Mouse (Mus musculus) liver, postnatal 0 days (tissue): ENCODE data around the gene Hepacam. TPM values are rescaled to one million over a fixed set of nuclear protein-coding genes. Genes with fewer than 3 reads are reported as not detected.

Source experiments
- ATAC-seq: fragments of 200-750 bp; cut with Nextera tagmentation; 2 replicates; pipeline ENCODE4 v1.8.0; 2017; ENCODE audit warnings: mild to moderate bottlenecking, moderate library complexity
- DNase-seq: peaks from one replicate; pipeline ENCODE4 v3.0.0-alpha.2; 2016
- H3K27ac ChIP-seq: fragments of 300-500 bp; sonication (generic); 2 replicates; pipeline ENCODE4 v1.5.1; 2014; ENCODE audit warnings: antibody characterized with exemption, moderate library complexity, mild to moderate bottlenecking, low read depth
- H3K27me3 ChIP-seq: fragments of 300-500 bp; sonication (generic); 2 replicates; pipeline ENCODE4 v1.6.1; 2014; ENCODE audit warnings: low read length, control low read depth, mixed read lengths; ENCODE audit not compliant: insufficient read depth
- H3K36me3 ChIP-seq: fragments of 300-500 bp; sonication (generic); replicated peaks from 2 replicates; pipeline ENCODE4 v1.6.1; 2014; ENCODE audit warnings: mild to moderate bottlenecking, control low read depth, low read length, moderate library complexity, mixed read lengths; ENCODE audit not compliant: insufficient read depth
- H3K4me1 ChIP-seq: fragments of 300-500 bp; sonication (generic); 2 replicates; pipeline ENCODE4 v1.6.1; 2014; ENCODE audit warnings: antibody characterized with exemption, mild to moderate bottlenecking, control low read depth; ENCODE audit not compliant: insufficient read depth
- H3K4me2 ChIP-seq: fragments of 300-500 bp; sonication (generic); 2 replicates; pipeline ENCODE4 v1.6.1; 2014; ENCODE audit warnings: low read depth, mild to moderate bottlenecking, low read length, moderate library complexity, mixed read lengths
- H3K4me3 ChIP-seq: fragments of 300-500 bp; sonication (generic); 2 replicates; pipeline ENCODE4 v1.5.1; 2014; ENCODE audit warnings: low read depth, low read length
- H3K9ac ChIP-seq: fragments of 300-500 bp; sonication (generic); replicated peaks from 2 replicates; pipeline ENCODE4 v1.6.1; 2014; ENCODE audit warnings: mild to moderate bottlenecking, moderate library complexity
- H3K9me3 ChIP-seq: fragments of 300-500 bp; sonication (generic); 2 replicates; pipeline ENCODE4 v1.6.1; 2016; ENCODE audit warnings: mild to moderate bottlenecking, control low read depth, low read length, mixed read lengths
- CTCF ChIP-seq: sonication (generic); IDR thresholded peaks from 2 replicates; pipeline ENCODE4 v1.5.1; 2016; ENCODE audit warnings: antibody characterized with exemption, low read depth
- EP300 ChIP-seq: IDR thresholded peaks from 2 replicates; pipeline ENCODE4 v1.6.1; 2016; ENCODE audit warnings: antibody characterized with exemption, low read depth, mild to moderate bottlenecking
- WGBS: fragments of 180-500 bp; shearing (Covaris S2); extraction: QIAGEN DNeasy Blood & Tissue Kit; methylation state at CpG from one replicate; pipeline ENCODE4 v1.1.7; 2014; ENCODE audit not compliant: insufficient replicate concordance; 5-methylcytosine and 5-hydroxymethylcytosine counted together
- polyA plus RNA-seq: library from polyadenylated mRNA; unstranded; fragments of >200 nt; fragmentation: Nextera tagmentation; extraction: Ambion mirVana; gene quantifications from 2 replicates; pipeline ENCODE4 v1.2.1, GENCODE M21; 2015

Gene Hepacam
- polyA plus RNA-seq, 1 experiment from 2014 or later = not detected

DNA sequence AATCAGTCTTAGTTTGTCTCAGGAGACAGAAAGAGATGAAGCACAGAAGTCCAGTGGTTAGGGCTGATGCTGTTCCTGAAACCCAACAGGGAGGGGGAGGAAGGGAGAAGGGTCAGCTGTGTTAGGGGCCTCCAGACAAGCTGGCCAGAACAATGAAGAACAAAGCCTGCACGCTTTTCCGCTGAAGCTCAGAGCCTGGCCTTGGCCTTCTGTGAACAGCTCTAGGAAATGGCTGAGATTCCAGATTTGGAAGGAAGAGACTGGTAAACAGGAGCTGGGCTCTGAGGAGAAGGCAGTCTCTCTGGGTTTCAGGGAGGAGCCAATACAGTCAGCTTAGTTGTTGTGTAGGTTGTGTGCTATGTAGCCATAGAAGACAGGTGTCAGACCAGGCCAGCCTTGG is 33.4 kb downstream of the Hepacam start:
- H3K4me3 ChIP-seq = no peak overlapping the region
- WGBS = 78% methylated on average over 2 of the region's 2 CpGs
- H3K9ac ChIP-seq = no peak overlapping the region
- TF ChIP-seq CTCF = no peak
- no peak for TF ChIP-seq EP300
- DNase-seq = no peak
- H3K9me3 ChIP-seq = no peaks in the 10 kb centered on the region
- no peaks in the 10 kb centered on the region for H3K4me1 ChIP-seq
- ATAC-seq = peak; percentile 64
- no peaks in the 10 kb centered on the region for H3K36me3 ChIP-seq
- H3K4me2 ChIP-seq = no peak overlapping the region
- H3K27me3 ChIP-seq = no peaks in the 10 kb centered on the region
- H3K27ac ChIP-seq = no peak overlapping the region

DNA sequence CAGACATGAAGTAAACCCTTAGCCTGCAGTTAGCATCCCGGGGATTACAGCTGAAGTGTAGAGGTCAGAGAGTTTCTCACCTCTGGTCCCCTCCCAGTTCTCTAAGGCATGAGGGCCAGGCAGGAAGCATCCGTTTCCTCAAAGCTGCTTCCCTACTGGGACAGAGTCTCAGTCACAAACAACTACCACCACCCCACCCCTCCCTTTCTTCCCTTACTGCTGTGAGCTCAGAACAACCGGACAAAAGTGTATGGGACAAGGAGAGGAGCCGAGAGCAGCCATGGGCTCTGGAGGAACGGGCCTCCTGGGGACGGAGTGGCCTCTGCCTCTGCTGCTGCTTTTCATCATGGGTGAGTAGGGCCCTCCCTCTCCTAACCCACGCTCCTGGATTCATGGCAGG is 34.7 kb downstream of the Hepacam start, which contains the start of gene Robo4:
TSS of gene Robo4 (plus strand) at position 96 of the 400 bp plus-strand sequence.
- Histone ChIP-seq H3K27me3 (no peaks in the 10 kb centered on the region), H3K4me3 (peak within 1 kb of the TSS; percentile 12; the same call in 1 of the 2 replicates), H3K27ac (peak within 1 kb of the TSS; percentile 34), H3K9ac (peak within 1 kb of the TSS; percentile 44), H3K4me1 (no peaks in the 10 kb centered on the region), H3K4me2 (no peak within 1 kb of the TSS), H3K9me3 (no peaks in the 10 kb centered on the region), H3K36me3 (no peaks in the 10 kb centered on the region)
- WGBS = 13% methylated on average over 7 of the region's 7 CpGs
- TF ChIP-seq CTCF (no peak), EP300 (no peak)
- ATAC-seq = peak; percentile 53
- no peak for DNase-seq

DNA sequence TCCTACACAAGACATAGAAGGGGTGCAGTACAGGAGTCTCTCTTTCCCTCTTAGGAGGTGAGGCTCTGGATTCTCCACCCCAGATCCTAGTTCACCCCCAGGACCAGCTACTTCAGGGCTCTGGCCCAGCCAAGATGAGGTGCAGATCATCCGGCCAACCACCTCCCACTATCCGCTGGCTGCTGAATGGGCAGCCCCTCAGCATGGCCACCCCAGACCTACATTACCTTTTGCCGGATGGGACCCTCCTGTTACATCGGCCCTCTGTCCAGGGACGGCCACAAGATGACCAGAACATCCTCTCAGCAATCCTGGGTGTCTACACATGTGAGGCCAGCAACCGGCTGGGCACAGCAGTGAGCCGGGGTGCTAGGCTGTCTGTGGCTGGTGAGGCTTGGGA is 35.4 kb downstream of the Hepacam start:
- no peak for TF ChIP-seq EP300
- no peak for TF ChIP-seq CTCF
- Histone ChIP-seq H3K4me2 (no peak overlapping the region), H3K27ac (peak overlapping the region; percentile 34), H3K4me1 (no peaks in the 10 kb centered on the region), H3K9ac (peak overlapping the region; percentile 37), H3K9me3 (no peaks in the 10 kb centered on the region), H3K27me3 (0 out of 2 replicates have a peak, but pooled peaks cover under 1% of the 10 kb centered on the region), H3K4me3 (peak overlapping the region; percentile 12; the same call in 1 of the 2 replicates), H3K36me3 (no peaks in the 10 kb centered on the region)
- no peak for ATAC-seq
- WGBS = 72% methylated on average over 7 of the region's 7 CpGs
- no peak for DNase-seq

DNA sequence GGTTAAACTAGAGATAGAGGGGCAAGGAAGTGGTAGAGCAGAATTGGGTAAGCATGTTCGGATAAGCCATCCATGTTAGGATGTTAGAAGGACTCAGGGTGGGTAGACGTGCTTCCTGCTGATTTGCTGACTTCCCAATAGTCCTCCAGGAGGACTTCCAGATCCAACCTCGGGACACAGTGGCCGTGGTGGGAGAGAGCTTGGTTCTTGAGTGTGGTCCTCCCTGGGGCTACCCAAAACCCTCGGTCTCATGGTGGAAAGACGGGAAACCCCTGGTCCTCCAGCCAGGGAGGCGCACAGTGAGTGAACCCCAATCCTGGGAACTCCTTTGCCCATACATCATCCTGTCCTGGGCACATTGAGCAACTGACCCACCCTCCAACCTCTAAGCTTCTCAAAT is 35.9 kb downstream of the Hepacam start:
- 66% methylated on average over 7 of the region's 7 CpGs for WGBS
- ATAC-seq (no peak), DNase-seq (no peak)
- Histone ChIP-seq H3K4me3 (peak overlapping the region; percentile 12; the same call in 1 of the 2 replicates), H3K4me1 (no peaks in the 10 kb centered on the region), H3K36me3 (no peaks in the 10 kb centered on the region), H3K27me3 (0 out of 2 replicates have a peak, but pooled peaks cover 5% of the 10 kb centered on the region), H3K4me2 (peak overlapping the region; percentile 24; the same call in 1 of the 2 replicates), H3K27ac (no peak overlapping the region), H3K9ac (no peak overlapping the region), H3K9me3 (no peaks in the 10 kb centered on the region)
- TF ChIP-seq EP300 (no peak), CTCF (no peak)

DNA sequence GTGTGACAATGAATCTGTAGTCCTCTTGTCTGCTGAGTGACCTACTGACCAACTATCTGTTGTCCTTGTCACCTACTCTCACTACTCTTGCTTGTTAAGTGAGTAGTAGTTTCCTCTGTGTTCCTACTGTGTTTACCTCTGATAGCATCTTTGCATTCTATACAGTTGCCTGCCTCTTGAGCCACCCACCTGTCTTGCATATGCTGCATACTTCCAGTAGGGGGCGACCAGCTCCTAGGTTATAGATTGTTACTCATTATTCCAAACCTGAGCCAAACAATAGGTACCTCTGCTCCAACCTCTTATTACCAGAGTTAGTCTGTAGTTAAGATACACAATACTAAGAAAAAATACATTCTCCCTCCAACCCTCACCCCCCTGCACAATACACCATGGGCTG is 39.2 kb downstream of the Hepacam start:
- DNase-seq (no peak), ATAC-seq (no peak; the same call in 1 of the 2 replicates)
- no peak for TF ChIP-seq EP300
- TF ChIP-seq CTCF = peak; percentile 80
- Histone ChIP-seq H3K9me3 (no peaks in the 10 kb centered on the region), H3K4me3 (no peak overlapping the region), H3K9ac (no peak overlapping the region), H3K4me1 (no peaks in the 10 kb centered on the region), H3K27me3 (0 out of 2 replicates have a peak, but pooled peaks cover 6% of the 10 kb centered on the region), H3K4me2 (no peak overlapping the region), H3K27ac (no peak overlapping the region), H3K36me3 (no peaks in the 10 kb centered on the region)
- WGBS = 0% methylated on average over 1 of the region's 1 CpGs

DNA sequence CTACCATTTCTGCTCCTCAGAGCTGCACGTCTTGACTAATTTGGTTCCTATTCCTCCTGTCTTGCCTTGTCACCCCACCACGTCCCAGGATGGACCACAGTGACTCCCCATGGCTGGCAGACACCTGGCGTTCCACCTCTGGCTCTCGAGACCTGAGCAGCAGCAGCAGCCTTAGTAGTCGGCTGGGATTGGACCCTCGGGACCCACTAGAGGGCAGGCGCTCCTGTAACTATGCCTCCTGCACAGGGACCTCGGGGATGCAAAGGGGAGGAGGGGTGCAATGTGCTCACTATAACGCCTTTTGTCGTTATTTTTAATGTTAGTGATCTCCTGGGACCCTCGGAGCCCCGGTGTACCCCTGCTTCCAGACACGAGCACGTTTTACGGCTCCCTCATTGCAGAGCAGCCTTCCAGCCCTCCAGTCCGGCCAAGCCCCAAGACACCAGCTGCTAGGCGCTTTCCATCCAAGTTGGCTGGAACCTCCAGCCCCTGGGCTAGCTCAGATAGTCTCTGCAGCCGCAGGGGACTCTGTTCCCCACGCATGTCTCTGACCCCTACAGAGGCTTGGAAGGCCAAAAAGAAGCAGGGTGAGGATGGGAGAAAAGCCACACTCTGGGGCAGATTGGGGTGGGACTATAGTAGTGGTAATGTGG is 40.8 kb downstream of the Hepacam start:
- H3K27ac ChIP-seq = no peak overlapping the region
- TF ChIP-seq EP300 = no peak
- TF ChIP-seq CTCF = peak; percentile 24
- 0 out of 2 replicates have a peak, but pooled peaks cover 6% of the 10 kb centered on the region for H3K27me3 ChIP-seq
- no peaks in the 10 kb centered on the region for H3K36me3 ChIP-seq
- H3K9me3 ChIP-seq = no peaks in the 10 kb centered on the region
- H3K9ac ChIP-seq = no peak overlapping the region
- ATAC-seq (no peak), DNase-seq (no peak)
- 48% methylated on average over 19 of the region's 19 CpGs for WGBS
- no peak overlapping the region for H3K4me3 ChIP-seq
- no peaks in the 10 kb centered on the region for H3K4me1 ChIP-seq
- no peak overlapping the region for H3K4me2 ChIP-seq
